Mouse (Mus musculus) layer of hippocampus, adult 9-10 months (tissue): ENCODE measurements at regions not wholly inside any gene's neighbourhood (a gene's known extent, or its start where the extent isn't known, plus 50 kb on each side); places are given as distances from the start of the nearest gene placed in this dataset.
A peak's percentile ranks its signal among the peaks of the same experiment; 100 is the strongest.

Source experiments
- DNase-seq: peaks from one replicate; pipeline ENCODE4 v3.0.0; 2022; ENCODE audit warnings: low spot score

GRCm38 (mm10) chr1:75692781-75693180 lies 146.7 kb downstream of the Slc4a3 start:
- peak; percentile 10 for DNase-seq

DNA sequence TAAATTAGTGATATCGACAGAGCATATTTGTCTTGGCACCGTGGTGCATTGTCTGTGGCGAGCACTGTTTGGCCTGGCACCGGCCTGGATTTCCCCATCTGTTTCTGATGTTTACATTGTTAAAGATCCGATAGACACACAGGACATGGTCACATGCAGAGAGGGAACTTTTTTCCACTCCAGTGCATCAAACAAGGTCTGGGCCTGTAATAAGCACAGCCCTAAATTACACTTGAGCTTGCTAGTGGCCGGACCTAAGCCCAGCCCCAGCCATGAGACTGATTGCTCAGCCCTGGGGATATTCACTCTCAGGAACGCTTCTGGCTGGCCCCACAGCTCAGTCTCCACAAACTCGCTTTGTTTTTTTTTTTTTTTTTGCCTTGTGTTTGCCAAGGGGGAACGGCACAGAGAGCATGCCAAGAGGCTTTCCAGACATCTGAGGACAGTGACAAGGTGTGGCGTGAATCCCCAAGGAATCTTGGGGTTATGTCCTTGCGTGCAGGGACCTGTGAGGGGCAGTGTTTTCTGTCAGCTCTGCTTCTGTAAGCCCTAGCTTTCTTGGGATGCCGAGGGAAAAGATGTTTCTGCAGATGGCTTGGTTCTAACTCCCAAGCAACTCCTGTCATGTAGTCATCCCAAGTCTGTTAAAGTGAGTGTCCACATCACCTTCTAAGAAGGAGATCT lies 147.3 kb downstream of the Slc4a3 start:
- DNase-seq: no peak

GRCm38 (mm10) chr1:75704832-75705650 lies 159.0 kb downstream of the Slc4a3 start:
- peak; percentile 25 for DNase-seq

DNA sequence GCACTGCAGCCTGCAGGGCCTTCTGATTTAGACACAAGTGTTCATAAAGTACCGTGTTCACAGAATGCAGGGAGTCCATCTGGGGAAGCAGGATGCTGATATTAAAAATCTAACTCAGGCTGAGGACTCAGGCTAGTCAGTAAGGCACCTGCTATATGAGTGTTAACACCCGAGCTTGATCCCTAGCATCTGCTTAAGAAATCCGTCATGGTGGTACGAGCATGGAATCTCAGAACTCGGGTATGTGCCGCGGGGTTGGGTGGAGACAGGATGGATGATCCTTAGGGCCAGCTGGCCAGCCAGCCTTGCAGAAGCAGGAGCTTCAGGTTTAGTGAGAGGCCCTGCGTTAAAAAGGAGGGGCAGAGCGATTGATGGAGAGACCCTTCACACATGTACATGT lies 160.1 kb downstream of the Slc4a3 start:
- no peak for DNase-seq

DNA sequence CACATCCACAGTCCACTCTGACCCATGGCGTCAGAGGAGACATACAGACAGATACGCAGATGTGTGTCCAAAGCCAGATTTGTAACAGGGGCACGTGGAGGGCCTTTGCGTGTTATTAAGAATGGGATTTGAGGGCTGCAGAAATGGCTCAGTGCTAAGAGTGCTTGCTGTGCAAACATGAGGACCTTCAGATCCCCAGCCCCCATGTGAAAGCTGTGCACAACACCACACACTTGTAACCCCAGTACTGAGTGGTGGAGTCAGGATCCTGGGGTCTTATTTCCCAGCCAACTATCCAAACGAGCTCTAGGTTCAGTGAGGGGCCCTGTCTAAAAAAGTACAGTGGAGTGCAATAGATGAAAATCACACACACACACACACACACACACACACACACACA lies 177.4 kb downstream of the Slc4a3 start:
- DNase-seq: no peak

GRCm38 (mm10) chr1:75725329-75725728 lies 179.3 kb downstream of the Slc4a3 start:
- no peak for DNase-seq

- DNase-seq: peak; percentile 71
Observed at GRCm38 (mm10) chr1:75728859-75729258, 182.8 kb downstream of the Slc4a3 start.

DNA sequence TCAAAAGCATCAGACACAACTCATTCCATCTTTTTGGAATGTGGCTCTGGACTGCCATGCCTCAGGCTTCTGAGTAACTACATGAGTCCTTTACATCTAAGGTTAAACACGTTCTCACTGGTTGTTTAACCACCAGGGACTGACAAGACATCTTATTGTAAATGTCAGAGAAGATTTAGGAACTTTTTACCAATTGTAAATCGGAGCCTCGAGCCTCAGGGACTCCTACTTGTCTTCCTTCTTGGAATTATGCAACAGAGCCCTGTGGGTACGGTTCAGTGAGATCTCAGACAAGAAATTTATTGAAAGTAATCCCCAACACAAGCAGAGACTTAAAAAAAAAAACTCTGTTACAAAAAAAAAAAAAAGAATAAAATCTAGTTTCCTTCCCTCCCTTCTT lies 187.7 kb downstream of the Slc4a3 start:
- no peak for DNase-seq

DNA sequence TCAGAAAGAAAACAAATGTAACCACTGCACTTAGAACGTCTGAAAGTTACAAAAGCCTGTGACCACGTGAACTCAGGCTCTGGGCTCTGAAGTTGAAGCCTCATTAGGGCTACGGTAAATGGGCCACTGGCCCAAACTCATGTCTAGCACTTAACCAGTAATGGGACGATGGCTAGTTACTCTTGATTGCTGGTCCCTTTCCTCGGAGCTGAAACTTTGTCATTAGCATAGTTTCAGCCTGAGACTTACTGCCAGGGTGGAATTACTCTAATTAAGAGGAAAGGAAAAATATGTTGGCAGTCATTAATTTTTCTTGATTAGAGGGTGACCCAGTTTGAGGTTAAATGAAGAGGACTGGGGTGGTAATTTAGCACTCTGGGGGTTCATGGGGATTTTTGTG lies 192.6 kb downstream of the Slc4a3 start:
- no peak for DNase-seq

DNA sequence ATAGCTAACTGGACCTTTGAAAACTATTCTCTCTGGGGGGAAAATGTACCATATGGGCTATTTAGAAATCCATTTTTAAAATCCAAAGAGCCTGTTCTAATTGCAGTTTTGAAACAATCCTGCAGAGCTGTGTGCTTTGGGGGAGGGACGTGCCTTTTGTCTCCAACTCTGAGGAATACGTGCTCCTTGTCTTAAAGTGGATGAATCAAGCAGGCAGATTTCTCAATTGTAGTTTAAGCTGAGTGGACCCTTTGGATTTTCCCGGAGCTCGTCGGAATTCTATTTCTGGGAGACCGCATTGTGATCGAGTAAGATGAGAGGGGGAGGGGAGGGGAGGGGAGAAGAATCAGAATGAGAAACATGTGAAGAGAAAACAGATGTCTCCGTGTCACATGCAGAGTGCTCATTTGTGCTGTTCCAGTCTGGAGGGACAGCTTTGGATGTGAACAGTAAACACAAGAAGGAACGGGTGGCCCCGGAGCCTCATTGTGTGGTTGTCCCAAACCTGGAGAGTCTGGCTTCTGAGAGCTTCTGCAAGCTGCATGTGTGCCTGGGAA lies 203.7 kb downstream of the Slc4a3 start:
- DNase-seq: no peak

GRCm38 (mm10) chr1:75772131-75772530 lies 226.1 kb downstream of the Slc4a3 start:
- DNase-seq: no peak

DNA sequence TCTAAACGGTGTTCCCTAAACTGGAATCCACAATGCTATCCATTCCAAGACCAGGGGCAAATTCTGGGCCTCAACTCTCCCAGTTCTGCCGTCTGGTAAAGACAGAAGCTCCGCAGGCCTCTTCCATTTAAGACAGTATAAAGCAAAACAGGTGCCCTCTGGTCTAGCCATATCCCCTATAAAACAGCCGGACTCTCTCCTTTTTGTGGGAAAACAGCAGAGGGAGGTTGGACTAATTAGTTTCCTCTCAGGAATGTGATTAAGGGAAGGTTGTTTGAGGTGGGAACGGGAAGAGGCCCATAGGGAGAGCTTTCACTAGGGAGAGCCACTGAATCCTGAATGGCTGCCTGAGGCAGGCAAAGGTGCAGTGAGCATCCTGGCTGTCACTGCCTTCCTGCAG lies 226.9 kb downstream of the Slc4a3 start:
- no peak for DNase-seq

- no peak for DNase-seq
Observed at GRCm38 (mm10) chr1:75778889-75779288, 232.8 kb downstream of the Slc4a3 start.

- no peak for DNase-seq
Observed at GRCm38 (mm10) chr1:75783206-75783605, 237.1 kb downstream of the Slc4a3 start.

- no peak for DNase-seq
Observed at GRCm38 (mm10) chr1:75786173-75786820, 240.2 kb downstream of the Slc4a3 start.

DNA sequence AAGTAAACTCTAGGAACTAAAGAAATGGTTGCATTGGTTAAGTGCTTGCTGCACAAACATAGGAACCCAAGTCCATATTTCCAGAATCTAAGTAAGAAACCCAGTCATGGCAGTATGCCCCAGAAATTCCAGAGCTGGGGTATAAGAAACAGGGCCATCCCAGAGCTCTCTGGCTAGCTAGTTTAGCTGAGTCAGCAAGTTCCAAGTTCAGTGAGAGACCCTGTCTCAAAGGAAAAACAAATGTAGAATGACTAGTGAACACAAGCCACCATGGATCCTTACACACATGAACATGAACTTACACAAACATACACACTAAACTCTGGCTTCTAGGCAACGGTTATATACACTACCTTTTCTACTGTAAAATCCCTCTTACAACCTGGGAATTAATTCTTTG lies 245.4 kb downstream of the Slc4a3 start:
- DNase-seq: no peak

DNA sequence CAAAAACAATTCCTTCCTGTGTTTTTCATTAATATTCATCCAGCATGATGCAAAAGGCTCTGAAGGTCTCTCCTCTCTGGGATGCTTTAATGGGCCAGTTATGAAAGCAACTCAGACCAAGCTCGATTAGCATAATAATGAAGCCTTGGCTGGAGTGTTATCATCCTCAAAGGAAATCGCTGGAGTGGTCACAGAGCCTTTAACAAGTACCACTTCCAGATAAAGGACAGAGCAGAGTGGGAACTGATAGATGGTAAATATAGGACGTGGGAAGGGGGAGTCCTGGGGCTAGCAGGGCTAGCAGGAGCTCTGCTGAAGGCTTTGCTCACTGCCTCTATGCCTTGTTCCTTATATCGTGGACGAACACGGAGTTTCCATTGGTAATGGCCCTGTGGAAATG lies 251.7 kb downstream of the Slc4a3 start:
- no peak for DNase-seq

- DNase-seq: no peak
Observed at GRCm38 (mm10) chr1:75798375-75799099, 252.5 kb downstream of the Slc4a3 start.

GRCm38 (mm10) chr1:75804473-75804872 lies 258.4 kb downstream of the Slc4a3 start:
- no peak for DNase-seq

DNA sequence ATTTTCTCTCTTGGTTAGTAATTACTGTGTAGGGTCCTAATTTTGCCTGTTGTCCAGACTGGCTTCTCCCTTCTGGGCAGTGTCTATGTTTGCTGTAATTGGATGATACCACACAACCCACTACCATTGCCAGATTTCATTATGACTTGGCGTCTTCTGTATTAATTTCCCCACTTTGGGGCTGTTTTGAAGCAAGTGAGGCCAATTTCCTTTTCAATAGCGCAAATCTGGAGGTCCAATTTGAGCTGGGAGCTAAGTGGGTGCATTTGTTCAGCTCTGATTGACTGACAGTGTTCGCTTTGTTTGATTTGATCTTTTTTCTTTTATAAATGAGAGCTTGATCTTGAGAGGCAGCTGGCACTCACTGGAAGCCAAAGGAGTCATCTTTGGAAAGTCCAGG lies 266.4 kb downstream of the Slc4a3 start:
- no peak for DNase-seq

DNA sequence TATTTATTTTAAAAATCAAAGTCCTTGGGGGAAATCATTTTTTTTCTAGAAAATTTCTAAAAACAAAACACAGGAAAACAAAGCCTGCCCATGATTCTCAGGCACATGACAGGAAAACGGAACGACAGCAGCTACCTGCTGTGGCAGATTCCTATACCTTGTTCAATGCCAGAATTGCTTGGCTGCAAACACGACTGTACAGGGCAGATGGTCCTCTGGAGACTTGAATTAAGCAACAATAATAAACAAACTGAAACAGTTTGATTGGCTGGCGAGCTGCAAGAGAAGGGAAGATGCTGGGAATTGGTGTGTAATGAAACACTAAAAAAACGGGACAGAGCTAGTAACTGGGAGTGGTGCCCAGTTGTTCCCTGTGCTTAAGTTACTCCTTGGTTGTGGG lies 280.1 kb downstream of the Slc4a3 start:
- no peak for DNase-seq
